Mouse (Mus musculus): ENCODE measurements at regions not wholly inside any gene's neighbourhood (a gene's known extent, or its start where the extent isn't known, plus 50 kb on each side); places are given as distances from the start of the nearest gene placed in this dataset.

DNA sequence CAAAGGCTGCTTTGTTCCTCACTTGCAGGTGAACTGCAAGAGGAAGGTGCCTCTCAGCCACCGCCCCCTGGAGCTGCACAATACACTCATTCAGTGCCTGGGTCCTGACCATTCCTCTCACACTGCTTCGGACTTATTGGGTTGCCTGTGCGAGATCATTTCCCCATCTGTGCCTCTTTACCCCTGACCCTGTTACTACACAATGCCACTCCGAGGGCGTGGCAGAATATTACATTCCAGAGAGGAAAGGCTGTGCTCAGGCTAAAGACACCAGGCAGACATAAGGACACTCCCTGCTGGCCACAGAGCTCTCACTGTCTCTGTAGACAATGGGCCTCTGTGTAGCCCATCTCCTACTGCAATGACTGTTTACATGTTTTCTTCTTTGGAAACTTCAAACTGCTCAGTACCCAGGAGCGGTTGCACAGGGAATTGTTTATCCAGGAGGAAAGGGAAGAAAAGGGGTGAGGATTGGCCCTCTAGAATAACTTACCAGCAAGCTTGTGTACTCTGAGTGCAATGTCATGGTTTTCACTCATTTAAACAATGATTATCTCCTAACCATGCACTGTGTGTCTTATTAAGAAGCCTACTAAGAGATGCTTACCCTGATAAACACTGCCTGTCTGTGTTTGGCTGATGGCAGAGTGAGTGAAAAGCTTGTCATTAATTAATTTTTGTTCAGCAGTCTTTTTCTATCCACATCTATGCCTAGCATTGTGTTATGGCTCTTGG is 283.1 kb upstream of the Gm10192 start:
- Histone ChIP-seq H3K9me3 (ENCODE audit: low read length) (no peaks in the 10 kb centered on the region), H3K27me3 (ENCODE audit: insufficient read depth, low read length) (no peaks in the 10 kb centered on the region), H3K9ac (replicated peaks; ENCODE audit: low read length) (no peak overlapping the region), H3K4me1 (ENCODE audit: insufficient read depth, low read length) (0 out of 2 replicates have a peak, but pooled peaks cover 7% of the 10 kb centered on the region), H3K27ac (ENCODE audit: low read length) (no peak overlapping the region), H3K4me2 (replicated peaks; ENCODE audit: low read depth, low read length) (no peak overlapping the region), H3K4me3 (ENCODE audit: low read length) (no peak overlapping the region), H3K36me3 (ENCODE audit: insufficient read depth, low read length) (no peaks in the 10 kb centered on the region)
- peak; percentile 69; the same call in 1 of the 2 replicates for ATAC-seq (ENCODE audit: low FRiP score, low TSS enrichment)
- WGBS, result 51% methylated on average over 6 of the region's 6 CpGs

DNA sequence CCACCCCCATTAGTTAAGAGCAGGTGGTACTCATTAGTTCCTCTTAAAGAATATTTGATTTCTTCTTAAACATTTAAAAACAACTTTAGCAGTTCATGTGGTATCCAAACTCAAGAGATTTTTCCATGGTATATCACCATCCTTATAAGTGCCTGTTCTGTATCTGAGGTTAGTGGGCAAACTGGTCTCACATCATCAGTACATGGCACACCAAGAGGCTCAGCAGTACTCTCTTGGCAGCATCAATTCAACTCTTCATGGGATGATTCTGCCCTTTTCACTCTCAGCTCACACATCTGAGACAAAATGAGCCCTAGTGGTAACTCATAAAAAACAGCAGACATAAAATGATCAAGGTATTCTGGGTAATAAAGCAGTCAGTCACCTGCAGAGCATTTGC is 282.6 kb upstream of the Gm10192 start:
- H3K4me2 ChIP-seq (replicated peaks; ENCODE audit: low read depth, low read length), result no peak overlapping the region
- no peak overlapping the region for H3K9ac ChIP-seq (replicated peaks; ENCODE audit: low read length)
- no peak overlapping the region for H3K4me3 ChIP-seq (ENCODE audit: low read length)
- ATAC-seq (ENCODE audit: low FRiP score, low TSS enrichment), result no peak
- H3K27me3 ChIP-seq (ENCODE audit: insufficient read depth, low read length), result no peaks in the 10 kb centered on the region
- no peaks in the 10 kb centered on the region for H3K36me3 ChIP-seq (ENCODE audit: insufficient read depth, low read length)
- H3K9me3 ChIP-seq (ENCODE audit: low read length), result no peaks in the 10 kb centered on the region
- no peak overlapping the region for H3K27ac ChIP-seq (ENCODE audit: low read length)
- H3K4me1 ChIP-seq (ENCODE audit: insufficient read depth, low read length), result 0 out of 2 replicates have a peak, but pooled peaks cover 7% of the 10 kb centered on the region

DNA sequence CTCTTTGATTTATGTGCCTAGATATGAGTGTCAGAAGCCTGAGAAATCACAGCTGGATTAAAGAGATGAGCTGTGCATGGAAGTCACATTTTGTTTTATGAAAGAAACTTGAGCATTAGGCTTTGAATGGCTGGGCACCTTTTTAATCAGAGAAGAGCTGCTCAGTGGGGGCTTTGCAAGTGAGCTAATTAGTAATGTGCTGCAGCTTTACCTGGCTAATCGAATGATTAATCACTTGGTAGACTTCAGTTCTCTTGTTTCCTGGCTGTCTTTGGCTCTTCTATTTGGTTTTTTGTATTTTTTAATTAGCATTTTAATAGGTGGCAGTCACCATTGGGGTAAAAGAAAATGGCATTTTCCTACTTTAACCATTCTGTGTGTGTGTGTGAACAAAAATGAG is 278.2 kb upstream of the Gm10192 start:
- no peaks in the 10 kb centered on the region for H3K9me3 ChIP-seq (ENCODE audit: low read length)
- ATAC-seq (ENCODE audit: low FRiP score, low TSS enrichment), result no peak
- no peaks in the 10 kb centered on the region for H3K36me3 ChIP-seq (ENCODE audit: insufficient read depth, low read length)
- no peak overlapping the region for H3K4me3 ChIP-seq (ENCODE audit: low read length)
- WGBS, result 87% methylated on average over 1 of the region's 1 CpGs
- H3K4me1 ChIP-seq (ENCODE audit: insufficient read depth, low read length), result 0 out of 2 replicates have a peak, but pooled peaks cover 7% of the 10 kb centered on the region
- H3K27me3 ChIP-seq (ENCODE audit: insufficient read depth, low read length), result no peaks in the 10 kb centered on the region
- no peak overlapping the region for H3K27ac ChIP-seq (ENCODE audit: low read length)
- no peak overlapping the region for H3K9ac ChIP-seq (replicated peaks; ENCODE audit: low read length)
- no peak overlapping the region for H3K4me2 ChIP-seq (replicated peaks; ENCODE audit: low read depth, low read length)

DNA sequence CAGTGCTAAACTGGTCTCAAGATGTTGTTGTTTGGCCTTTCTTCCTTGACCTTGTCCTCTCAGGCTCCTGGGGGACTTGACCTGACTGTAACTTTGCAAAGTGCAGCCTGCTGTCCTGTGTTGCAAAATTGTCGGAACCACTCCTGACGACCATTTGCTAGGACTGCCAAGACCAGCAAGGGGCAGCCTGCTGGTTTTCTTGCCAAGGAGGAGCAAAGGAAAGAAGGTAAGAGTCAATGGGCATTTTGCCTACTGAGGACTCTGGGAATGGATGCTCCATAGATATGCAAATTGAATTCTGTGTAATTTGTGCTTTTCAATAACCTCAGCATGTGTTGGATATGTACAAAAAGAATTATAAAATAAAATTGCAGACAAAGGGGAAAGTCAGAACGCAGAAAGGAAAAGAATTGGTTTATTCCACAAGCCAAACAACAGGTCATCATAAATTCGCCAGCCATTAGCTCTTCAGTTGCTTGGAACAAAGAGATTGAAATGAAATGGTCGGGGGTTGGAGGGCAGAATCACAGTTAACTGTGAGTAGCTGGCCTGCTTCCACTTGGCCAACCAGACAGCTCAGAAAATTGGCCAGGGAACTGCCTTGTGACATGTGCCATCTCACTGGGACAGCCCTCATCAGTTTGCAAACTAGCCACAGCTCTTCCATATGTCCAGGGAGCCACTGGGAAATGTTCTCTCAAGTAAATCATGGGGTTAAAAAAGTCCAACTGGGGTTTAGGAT is 256.5 kb upstream of the Gm10192 start:
- WGBS, result 71% methylated on average over 5 of the region's 5 CpGs
- Histone ChIP-seq H3K4me2 (replicated peaks; ENCODE audit: low read depth, low read length) (no peak overlapping the region), H3K9ac (replicated peaks; ENCODE audit: low read length) (no peak overlapping the region), H3K4me1 (ENCODE audit: insufficient read depth, low read length) (no peaks in the 10 kb centered on the region), H3K27ac (ENCODE audit: low read length) (no peak overlapping the region), H3K9me3 (ENCODE audit: low read length) (0 out of 2 replicates have a peak, but pooled peaks cover 2% of the 10 kb centered on the region), H3K4me3 (ENCODE audit: low read length) (no peak overlapping the region), H3K27me3 (ENCODE audit: insufficient read depth, low read length) (no peaks in the 10 kb centered on the region), H3K36me3 (ENCODE audit: insufficient read depth, low read length) (no peaks in the 10 kb centered on the region)
- ATAC-seq (ENCODE audit: low FRiP score, low TSS enrichment), result no peak

DNA sequence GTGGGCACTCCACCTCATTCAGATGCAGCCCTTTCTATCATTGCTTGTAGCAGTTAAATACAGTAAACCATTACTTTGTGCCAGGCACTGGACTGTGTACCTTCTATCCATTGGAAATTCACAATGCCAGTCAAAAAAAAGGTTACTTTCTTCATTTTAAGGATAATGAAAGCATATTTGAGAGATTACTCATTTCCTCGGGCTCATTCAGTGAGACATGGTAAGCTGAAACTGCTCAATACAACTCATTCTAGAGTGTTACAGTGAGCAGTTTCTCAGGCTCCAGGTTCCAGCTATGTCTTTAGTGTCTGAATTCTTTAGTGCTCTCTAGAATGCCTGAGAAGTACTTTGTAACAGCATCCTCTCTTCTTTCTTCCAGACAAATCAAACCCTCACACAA is 249.7 kb upstream of the Gm10192 start:
- Histone ChIP-seq H3K9me3 (ENCODE audit: low read length) (no peaks in the 10 kb centered on the region), H3K27me3 (ENCODE audit: insufficient read depth, low read length) (no peaks in the 10 kb centered on the region), H3K27ac (ENCODE audit: low read length) (no peak overlapping the region), H3K4me3 (ENCODE audit: low read length) (no peak overlapping the region), H3K9ac (replicated peaks; ENCODE audit: low read length) (no peak overlapping the region), H3K4me2 (replicated peaks; ENCODE audit: low read depth, low read length) (no peak overlapping the region), H3K36me3 (ENCODE audit: insufficient read depth, low read length) (no peaks in the 10 kb centered on the region), H3K4me1 (ENCODE audit: insufficient read depth, low read length) (no peaks in the 10 kb centered on the region)
- ATAC-seq (ENCODE audit: low FRiP score, low TSS enrichment), result no peak
- 86% methylated on average over 1 of the region's 1 CpGs for WGBS

DNA sequence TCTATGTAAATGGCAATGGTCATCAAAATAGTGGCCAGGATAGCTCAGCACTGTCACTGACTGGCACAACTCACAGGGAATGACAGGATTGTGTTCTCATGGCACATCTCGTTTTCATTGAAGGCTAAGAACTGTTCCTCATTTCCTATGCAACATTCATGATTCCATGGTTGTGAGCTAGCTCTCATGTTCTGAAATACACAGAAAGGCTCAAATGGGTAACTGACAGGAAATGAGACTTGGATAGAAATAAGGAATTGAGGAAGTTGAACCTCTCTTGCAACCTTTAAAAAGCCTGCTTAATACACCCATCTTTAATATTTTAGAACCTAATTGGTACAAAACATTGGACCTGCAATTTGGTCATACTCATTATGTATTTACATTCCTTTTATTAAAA is 249.1 kb upstream of the Gm10192 start:
- Histone ChIP-seq H3K4me2 (replicated peaks; ENCODE audit: low read depth, low read length) (no peak overlapping the region), H3K4me3 (ENCODE audit: low read length) (no peak overlapping the region), H3K27me3 (ENCODE audit: insufficient read depth, low read length) (no peaks in the 10 kb centered on the region), H3K4me1 (ENCODE audit: insufficient read depth, low read length) (no peaks in the 10 kb centered on the region), H3K27ac (ENCODE audit: low read length) (no peak overlapping the region), H3K9ac (replicated peaks; ENCODE audit: low read length) (no peak overlapping the region), H3K36me3 (ENCODE audit: insufficient read depth, low read length) (no peaks in the 10 kb centered on the region), H3K9me3 (ENCODE audit: low read length) (no peaks in the 10 kb centered on the region)
- 68% methylated on average over 1 of the region's 1 CpGs for WGBS
- no peak for ATAC-seq (ENCODE audit: low FRiP score, low TSS enrichment)

DNA sequence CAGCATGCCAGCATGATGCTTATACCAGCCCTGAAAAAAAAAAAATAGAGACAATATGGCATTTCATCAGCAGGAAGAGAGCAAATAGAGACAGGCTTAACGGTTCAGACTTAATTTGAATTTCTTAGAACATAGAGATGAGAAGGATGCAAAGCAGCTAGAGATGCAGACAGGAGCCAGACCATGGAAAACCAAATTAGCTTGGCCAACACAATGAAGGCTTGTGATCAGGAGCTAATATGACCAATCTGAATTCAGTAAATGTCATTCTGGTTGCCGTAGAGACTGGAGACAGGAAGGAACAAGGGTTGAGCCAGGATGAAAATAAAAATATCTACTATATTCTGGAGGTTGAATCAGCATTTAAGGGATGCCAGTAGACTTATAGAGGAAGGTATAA is 248.3 kb upstream of the Gm10192 start:
- Histone ChIP-seq H3K9me3 (ENCODE audit: low read length) (no peaks in the 10 kb centered on the region), H3K4me1 (ENCODE audit: insufficient read depth, low read length) (no peaks in the 10 kb centered on the region), H3K9ac (replicated peaks; ENCODE audit: low read length) (no peak overlapping the region), H3K4me3 (ENCODE audit: low read length) (no peak overlapping the region), H3K4me2 (replicated peaks; ENCODE audit: low read depth, low read length) (no peak overlapping the region), H3K36me3 (ENCODE audit: insufficient read depth, low read length) (no peaks in the 10 kb centered on the region), H3K27ac (ENCODE audit: low read length) (no peak overlapping the region), H3K27me3 (ENCODE audit: insufficient read depth, low read length) (no peaks in the 10 kb centered on the region)
- no peak for ATAC-seq (ENCODE audit: low FRiP score, low TSS enrichment)
- 72% methylated on average over 2 of the region's 2 CpGs for WGBS

DNA sequence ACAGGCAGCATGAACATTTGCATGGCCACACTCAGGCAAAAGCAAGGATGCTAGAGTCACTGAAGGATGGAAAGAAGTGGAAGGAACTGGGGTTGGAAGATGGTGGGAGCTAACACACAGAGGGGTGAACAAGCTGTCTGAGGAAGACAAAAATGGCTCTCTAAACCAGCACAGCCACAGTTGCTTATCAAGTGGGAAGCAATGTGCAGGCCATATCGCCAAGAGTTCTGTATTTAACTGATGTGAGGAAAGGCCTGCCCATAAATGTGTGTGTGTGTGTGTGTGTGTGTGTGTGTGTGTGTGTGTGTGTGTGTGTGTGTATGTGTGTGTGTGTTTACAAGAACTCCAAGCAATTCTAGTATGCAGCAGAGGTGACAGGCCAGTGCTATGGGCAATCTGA is 236.9 kb upstream of the Gm10192 start:
- no peaks in the 10 kb centered on the region for H3K9me3 ChIP-seq (ENCODE audit: low read length)
- WGBS, result 87% methylated on average over 1 of the region's 1 CpGs

DNA sequence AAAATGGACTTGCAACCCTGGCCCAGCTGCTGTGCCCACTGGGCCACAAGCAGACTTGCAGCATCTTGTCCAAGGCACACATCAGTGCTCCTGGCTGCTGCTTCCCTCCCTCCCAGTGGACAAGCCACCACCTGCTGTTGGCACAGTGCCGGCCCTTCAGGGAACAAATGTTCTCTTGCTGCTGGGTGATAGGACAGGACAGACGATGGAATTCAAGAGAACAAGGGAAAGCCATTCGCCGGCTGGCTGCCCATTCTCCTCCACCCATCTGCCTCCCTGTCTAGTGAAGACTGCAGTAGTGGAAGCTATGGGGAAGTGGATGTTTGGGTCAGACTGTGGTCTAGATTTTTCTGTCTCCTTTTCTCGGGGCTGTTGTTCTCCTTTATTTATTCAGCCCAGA is 235.7 kb upstream of the Gm10192 start:
- H3K4me2 ChIP-seq (replicated peaks; ENCODE audit: low read depth, low read length), result no peak overlapping the region
- H3K36me3 ChIP-seq (ENCODE audit: insufficient read depth, low read length), result no peaks in the 10 kb centered on the region
- no peak overlapping the region for H3K27ac ChIP-seq (ENCODE audit: low read length)
- no peak overlapping the region for H3K4me3 ChIP-seq (ENCODE audit: low read length)
- no peak; the same call in 1 of the 2 replicates for ATAC-seq (ENCODE audit: low FRiP score, low TSS enrichment)
- H3K4me1 ChIP-seq (ENCODE audit: insufficient read depth, low read length), result no peaks in the 10 kb centered on the region
- 33% methylated on average over 5 of the region's 5 CpGs for WGBS
- H3K9ac ChIP-seq (replicated peaks; ENCODE audit: low read length), result no peak overlapping the region
- no peaks in the 10 kb centered on the region for H3K27me3 ChIP-seq (ENCODE audit: insufficient read depth, low read length)
- no peaks in the 10 kb centered on the region for H3K9me3 ChIP-seq (ENCODE audit: low read length)

More for the DNA sequence above, 236.9 kb upstream of the Gm10192 start:
- Histone ChIP-seq H3K36me3 (ENCODE audit: insufficient read depth, low read length) (no peaks in the 10 kb centered on the region), H3K27me3 (ENCODE audit: insufficient read depth, low read length) (no peaks in the 10 kb centered on the region), H3K4me2 (replicated peaks; ENCODE audit: low read depth, low read length) (no peak overlapping the region), H3K9ac (replicated peaks; ENCODE audit: low read length) (no peak overlapping the region), H3K4me3 (ENCODE audit: low read length) (no peak overlapping the region), H3K27ac (ENCODE audit: low read length) (no peak overlapping the region), H3K4me1 (ENCODE audit: insufficient read depth, low read length) (no peaks in the 10 kb centered on the region)
- ATAC-seq (ENCODE audit: low FRiP score, low TSS enrichment), result no peak

DNA sequence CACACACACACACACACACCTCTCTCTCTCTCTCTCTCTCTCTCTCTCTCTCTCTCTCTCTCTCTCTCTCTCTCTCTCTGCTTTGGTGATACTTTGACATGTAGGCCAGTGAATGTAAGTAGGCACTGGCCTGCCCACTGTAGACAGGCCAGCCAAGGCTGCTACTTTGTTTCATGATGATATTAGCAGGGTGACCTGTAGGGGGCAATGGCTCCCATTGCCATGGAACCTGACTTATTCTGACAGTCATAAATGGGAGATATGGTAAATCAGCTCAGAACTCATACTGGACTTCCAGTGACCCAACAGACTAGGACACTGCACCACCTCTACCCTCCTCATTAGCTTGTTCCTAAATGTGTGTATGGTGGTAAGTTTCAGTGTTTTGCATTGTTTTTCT is 235.0 kb upstream of the Gm10192 start:
- Histone ChIP-seq H3K27me3 (ENCODE audit: insufficient read depth, low read length) (no peaks in the 10 kb centered on the region), H3K9ac (replicated peaks; ENCODE audit: low read length) (no peak overlapping the region), H3K9me3 (ENCODE audit: low read length) (no peaks in the 10 kb centered on the region), H3K4me2 (replicated peaks; ENCODE audit: low read depth, low read length) (no peak overlapping the region), H3K36me3 (ENCODE audit: insufficient read depth, low read length) (no peaks in the 10 kb centered on the region), H3K4me1 (ENCODE audit: insufficient read depth, low read length) (no peaks in the 10 kb centered on the region), H3K4me3 (ENCODE audit: low read length) (no peak overlapping the region), H3K27ac (ENCODE audit: low read length) (no peak overlapping the region)
- no peak for ATAC-seq (ENCODE audit: low FRiP score, low TSS enrichment)

All from kidney, embryonic 16.5 days (tissue).